Mouse (Mus musculus): ENCODE results near the gene Tac4. TPM values are rescaled to one million over a fixed set of nuclear protein-coding genes. Genes with fewer than 3 reads are reported as not detected.

Gene Tac4
- polyA plus RNA-seq, 1 experiment from 2014 or later: 0.20 TPM

DNA sequence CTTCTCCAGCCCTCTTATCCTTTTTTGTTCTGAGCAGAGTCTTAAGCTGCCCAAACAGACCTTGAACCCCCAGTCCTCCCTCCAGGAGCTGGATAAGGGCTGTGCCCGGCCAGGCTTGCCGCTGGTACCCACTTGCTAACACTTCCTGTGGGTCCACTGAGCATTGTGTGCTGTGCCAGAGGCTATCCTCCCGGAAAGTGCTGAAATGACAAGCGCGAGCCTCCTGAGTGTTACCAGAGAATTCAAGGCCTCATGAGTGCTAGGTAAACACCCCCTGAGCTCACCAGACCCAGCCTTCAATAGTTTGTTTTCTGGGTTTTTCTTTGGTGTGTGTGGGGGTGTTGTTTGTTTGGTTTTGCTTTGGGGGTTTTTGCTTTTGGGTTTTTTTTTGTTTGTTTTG is 33.9 kb upstream of the Tac4 start:
- peaks cover 30% of the 10 kb centered on the region for H3K27me3 ChIP-seq (ENCODE audit: control insufficient read depth, insufficient read depth, low read length)
- no peak for ATAC-seq (ENCODE audit: insufficient number of reproducible peaks, low FRiP score, low TSS enrichment, low read depth)
- peaks cover 17% of the 10 kb centered on the region for H3K4me1 ChIP-seq (ENCODE audit: control insufficient read depth, insufficient read depth, low read length)
- no peak overlapping the region for H3K27ac ChIP-seq (replicated peaks; ENCODE audit: low read depth, low read length)
- no peaks in the 10 kb centered on the region for H3K36me3 ChIP-seq (ENCODE audit: control insufficient read depth, insufficient read depth, low read length)
- H3K9ac ChIP-seq (ENCODE audit: low read length): no peak overlapping the region
- no peaks in the 10 kb centered on the region for H3K9me3 ChIP-seq (ENCODE audit: control insufficient read depth, low read length)
- WGBS: 40% methylated on average over 5 of the region's 5 CpGs
- no peak overlapping the region for H3K4me3 ChIP-seq (ENCODE audit: low read depth, low read length)
- DNase-seq (ENCODE audit: low spot score): no peak
- no peak overlapping the region for H3K4me2 ChIP-seq (ENCODE audit: low read depth, severe bottlenecking)

DNA sequence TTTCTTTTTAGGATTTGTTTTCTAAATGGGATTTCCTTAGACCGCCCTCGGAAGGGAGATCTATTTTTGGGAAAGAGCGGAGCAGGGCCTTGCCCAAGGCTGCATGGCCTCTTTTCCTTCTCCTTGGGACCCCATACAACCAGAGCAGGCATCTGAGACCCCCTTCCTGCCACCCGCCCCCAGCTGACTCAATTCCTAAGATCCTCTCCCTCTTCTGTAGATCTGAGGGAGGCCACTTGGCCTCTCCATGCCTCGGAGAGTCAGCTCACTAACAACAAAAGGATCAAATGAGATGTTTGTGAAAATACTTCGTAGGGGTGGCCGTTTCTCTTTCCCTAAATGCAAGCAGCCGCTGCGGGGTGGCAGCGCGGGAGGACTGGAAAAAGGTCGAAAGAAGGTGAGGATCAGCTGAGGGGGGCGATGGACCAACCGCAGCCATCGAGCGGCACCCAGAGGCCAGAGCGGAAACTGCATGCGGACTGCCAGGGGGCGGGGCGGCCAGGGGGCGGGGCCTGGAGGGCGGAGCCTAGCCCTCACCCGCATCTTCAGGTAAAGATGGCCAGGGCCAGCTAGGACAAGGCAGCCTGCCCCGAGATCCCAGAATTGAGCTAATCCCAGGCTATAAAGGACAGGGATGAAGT is 29.5 kb upstream of the Tac4 start:
- H3K36me3 ChIP-seq (ENCODE audit: control insufficient read depth, insufficient read depth, low read length): no peaks in the 10 kb centered on the region
- DNase-seq (ENCODE audit: low spot score): peak; percentile 91
- no peak overlapping the region; the same call in 1 of the 2 replicates for H3K9ac ChIP-seq (ENCODE audit: low read length)
- H3K4me1 ChIP-seq (ENCODE audit: control insufficient read depth, insufficient read depth, low read length): peaks cover 4% of the 10 kb centered on the region; the same call in 1 of the 2 replicates
- peak overlapping the region; percentile 34; the same call in 1 of the 2 replicates for H3K4me2 ChIP-seq (ENCODE audit: low read depth, severe bottlenecking)
- no peak overlapping the region for H3K4me3 ChIP-seq (ENCODE audit: low read depth, low read length)
- 7% methylated on average over 24 of the region's 24 CpGs for WGBS
- no peaks in the 10 kb centered on the region for H3K9me3 ChIP-seq (ENCODE audit: control insufficient read depth, low read length)
- H3K27ac ChIP-seq (replicated peaks; ENCODE audit: low read depth, low read length): no peak overlapping the region
- H3K27me3 ChIP-seq (ENCODE audit: control insufficient read depth, insufficient read depth, low read length): no peaks in the 10 kb centered on the region; the same call in 1 of the 2 replicates
- 0 out of 2 replicates have a peak, but pooled peaks have one; percentile 36 for ATAC-seq (ENCODE audit: insufficient number of reproducible peaks, low FRiP score, low TSS enrichment, low read depth)

DNA sequence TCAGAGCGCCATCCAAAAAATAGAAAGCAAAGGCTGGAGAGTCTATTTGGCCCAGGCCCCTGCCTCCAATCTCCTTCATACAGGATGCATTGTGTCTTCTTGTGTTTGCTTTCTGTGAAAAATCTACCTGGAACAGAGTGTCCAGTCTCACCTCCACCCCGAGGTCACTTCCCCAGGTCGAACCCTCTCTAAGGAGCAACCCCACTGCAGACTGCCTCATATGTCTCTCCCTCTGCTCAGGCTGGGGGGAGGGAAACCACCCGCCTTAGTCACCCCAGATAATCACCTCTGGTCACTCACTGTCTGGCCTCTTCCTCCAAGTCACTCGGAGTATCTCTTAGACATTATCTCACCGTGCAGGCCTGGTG is 29.0 kb upstream of the Tac4 start:
- Histone ChIP-seq H3K4me1 (ENCODE audit: control insufficient read depth, insufficient read depth, low read length) (peaks cover 4% of the 10 kb centered on the region; the same call in 1 of the 2 replicates), H3K27ac (replicated peaks; ENCODE audit: low read depth, low read length) (no peak overlapping the region), H3K9ac (ENCODE audit: low read length) (no peak overlapping the region; the same call in 1 of the 2 replicates), H3K36me3 (ENCODE audit: control insufficient read depth, insufficient read depth, low read length) (no peaks in the 10 kb centered on the region), H3K4me3 (ENCODE audit: low read depth, low read length) (no peak overlapping the region), H3K27me3 (ENCODE audit: control insufficient read depth, insufficient read depth, low read length) (no peaks in the 10 kb centered on the region), H3K4me2 (ENCODE audit: low read depth, severe bottlenecking) (no peak overlapping the region), H3K9me3 (ENCODE audit: control insufficient read depth, low read length) (no peaks in the 10 kb centered on the region)
- DNase-seq (ENCODE audit: low spot score): no peak
- 36% methylated on average over 6 of the region's 6 CpGs for WGBS
- 0 out of 2 replicates have a peak, but pooled peaks have one; percentile 54 for ATAC-seq (ENCODE audit: insufficient number of reproducible peaks, low FRiP score, low TSS enrichment, low read depth)

DNA sequence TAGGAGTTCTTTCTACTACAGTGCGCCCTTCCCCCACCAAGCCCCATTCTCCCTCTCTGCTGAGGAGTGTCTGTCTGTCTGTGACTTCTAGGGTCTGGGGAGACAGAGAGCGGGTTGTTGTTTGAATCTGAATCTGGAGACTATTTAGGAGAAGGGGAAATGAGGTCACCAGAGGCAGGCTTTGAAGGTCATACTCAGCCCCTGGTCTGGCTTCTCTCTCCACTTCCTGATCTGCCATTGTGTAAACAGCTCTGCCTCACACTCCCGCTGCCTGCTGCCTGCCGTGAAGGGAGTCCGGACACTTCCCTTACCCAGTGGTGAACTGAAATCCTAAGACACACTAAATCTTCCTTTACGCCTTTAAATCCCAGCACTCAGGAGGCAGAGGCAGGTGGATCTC is 22.9 kb upstream of the Tac4 start:
- DNase-seq (ENCODE audit: low spot score) (no peak), ATAC-seq (ENCODE audit: insufficient number of reproducible peaks, low FRiP score, low TSS enrichment, low read depth) (no peak)
- no peak overlapping the region for H3K4me3 ChIP-seq (ENCODE audit: low read depth, low read length)
- peaks cover 4% of the 10 kb centered on the region for H3K4me1 ChIP-seq (ENCODE audit: control insufficient read depth, insufficient read depth, low read length)
- no peaks in the 10 kb centered on the region for H3K36me3 ChIP-seq (ENCODE audit: control insufficient read depth, insufficient read depth, low read length)
- no peak overlapping the region for H3K9ac ChIP-seq (ENCODE audit: low read length)
- H3K27ac ChIP-seq (replicated peaks; ENCODE audit: low read depth, low read length): no peak overlapping the region
- no peaks in the 10 kb centered on the region for H3K27me3 ChIP-seq (ENCODE audit: control insufficient read depth, insufficient read depth, low read length)
- WGBS: 57% methylated on average over 6 of the region's 6 CpGs
- H3K4me2 ChIP-seq (ENCODE audit: low read depth, severe bottlenecking): no peak overlapping the region
- no peaks in the 10 kb centered on the region for H3K9me3 ChIP-seq (ENCODE audit: control insufficient read depth, low read length)

GRCm38 (mm10) chr11:95242653-95243052 is 18.7 kb upstream of the Tac4 start:
- H3K9ac ChIP-seq (ENCODE audit: low read length): no peak overlapping the region
- DNase-seq (ENCODE audit: low spot score): no peak
- no peak for ATAC-seq (ENCODE audit: insufficient number of reproducible peaks, low FRiP score, low TSS enrichment, low read depth)

GRCm38 (mm10) chr11:95245456-95245855 is 15.9 kb upstream of the Tac4 start:
- Histone ChIP-seq H3K4me3 (ENCODE audit: low read depth, low read length) (no peak overlapping the region), H3K4me2 (ENCODE audit: low read depth, severe bottlenecking) (no peak overlapping the region), H3K4me1 (ENCODE audit: control insufficient read depth, insufficient read depth, low read length) (peaks cover 4% of the 10 kb centered on the region), H3K9ac (ENCODE audit: low read length) (no peak overlapping the region), H3K36me3 (ENCODE audit: control insufficient read depth, insufficient read depth, low read length) (no peaks in the 10 kb centered on the region), H3K27me3 (ENCODE audit: control insufficient read depth, insufficient read depth, low read length) (no peaks in the 10 kb centered on the region), H3K27ac (replicated peaks; ENCODE audit: low read depth, low read length) (no peak overlapping the region), H3K9me3 (ENCODE audit: control insufficient read depth, low read length) (no peaks in the 10 kb centered on the region)
- no peak for DNase-seq (ENCODE audit: low spot score)
- WGBS: 67% methylated on average over 7 of the region's 7 CpGs
- ATAC-seq (ENCODE audit: insufficient number of reproducible peaks, low FRiP score, low TSS enrichment, low read depth): no peak

More at GRCm38 (mm10) chr11:95242653-95243052, 18.7 kb upstream of the Tac4 start:
- no peak overlapping the region for H3K27ac ChIP-seq (replicated peaks; ENCODE audit: low read depth, low read length)
- no peak overlapping the region for H3K4me3 ChIP-seq (ENCODE audit: low read depth, low read length)
- H3K9me3 ChIP-seq (ENCODE audit: control insufficient read depth, low read length): no peaks in the 10 kb centered on the region
- no peaks in the 10 kb centered on the region for H3K27me3 ChIP-seq (ENCODE audit: control insufficient read depth, insufficient read depth, low read length)
- H3K4me1 ChIP-seq (ENCODE audit: control insufficient read depth, insufficient read depth, low read length): peaks cover 4% of the 10 kb centered on the region
- H3K36me3 ChIP-seq (ENCODE audit: control insufficient read depth, insufficient read depth, low read length): no peaks in the 10 kb centered on the region
- no peak overlapping the region for H3K4me2 ChIP-seq (ENCODE audit: low read depth, severe bottlenecking)
- 64% methylated on average over 6 of the region's 6 CpGs for WGBS

DNA sequence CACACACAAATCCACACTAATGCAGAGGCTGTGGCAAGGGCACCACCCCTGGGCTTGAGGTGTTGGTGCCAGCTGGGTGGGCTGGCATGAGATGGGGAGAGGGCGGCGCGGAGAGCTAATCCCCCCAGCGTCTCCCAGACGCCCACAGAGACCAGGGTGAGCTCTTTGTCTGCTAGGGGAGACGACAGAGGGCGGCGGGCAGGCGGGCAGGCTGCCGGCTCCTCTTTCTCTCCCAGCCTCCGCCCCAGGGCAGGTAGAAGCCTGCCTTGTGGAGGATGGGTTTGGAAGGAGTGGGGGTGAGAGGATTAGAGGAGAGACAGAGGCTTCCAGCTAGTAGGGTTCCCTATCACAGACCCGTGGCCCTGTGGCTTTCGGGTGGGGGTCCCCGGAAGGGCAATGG is 14.3 kb upstream of the Tac4 start:
- no peak for DNase-seq (ENCODE audit: low spot score)
- Histone ChIP-seq H3K9me3 (ENCODE audit: control insufficient read depth, low read length) (no peaks in the 10 kb centered on the region), H3K4me2 (ENCODE audit: low read depth, severe bottlenecking) (no peak overlapping the region), H3K4me1 (ENCODE audit: control insufficient read depth, insufficient read depth, low read length) (peaks cover 3% of the 10 kb centered on the region), H3K36me3 (ENCODE audit: control insufficient read depth, insufficient read depth, low read length) (no peaks in the 10 kb centered on the region), H3K4me3 (ENCODE audit: low read depth, low read length) (no peak overlapping the region), H3K27ac (replicated peaks; ENCODE audit: low read depth, low read length) (no peak overlapping the region), H3K9ac (ENCODE audit: low read length) (no peak overlapping the region), H3K27me3 (ENCODE audit: control insufficient read depth, insufficient read depth, low read length) (no peaks in the 10 kb centered on the region)
- no peak for ATAC-seq (ENCODE audit: insufficient number of reproducible peaks, low FRiP score, low TSS enrichment, low read depth)
- 55% methylated on average over 14 of the region's 14 CpGs for WGBS

- no peaks in the 10 kb centered on the region for H3K9me3 ChIP-seq (ENCODE audit: control insufficient read depth, low read length)
- H3K27me3 ChIP-seq (ENCODE audit: control insufficient read depth, insufficient read depth, low read length): no peaks in the 10 kb centered on the region
- no peaks in the 10 kb centered on the region for H3K4me1 ChIP-seq (ENCODE audit: control insufficient read depth, insufficient read depth, low read length)
- H3K36me3 ChIP-seq (ENCODE audit: control insufficient read depth, insufficient read depth, low read length): no peaks in the 10 kb centered on the region
- no peak overlapping the region for H3K4me3 ChIP-seq (ENCODE audit: low read depth, low read length)
- no peak overlapping the region for H3K4me2 ChIP-seq (ENCODE audit: low read depth, severe bottlenecking)
- H3K9ac ChIP-seq (ENCODE audit: low read length): no peak overlapping the region
- no peak for DNase-seq (ENCODE audit: low spot score)
- 59% methylated on average over 10 of the region's 10 CpGs for WGBS
- ATAC-seq (ENCODE audit: insufficient number of reproducible peaks, low FRiP score, low TSS enrichment, low read depth): no peak
- no peak overlapping the region for H3K27ac ChIP-seq (replicated peaks; ENCODE audit: low read depth, low read length)
These were observed 11.2 kb upstream of the Tac4 start for GRCm38 (mm10) chr11:95250110-95250509.

DNA sequence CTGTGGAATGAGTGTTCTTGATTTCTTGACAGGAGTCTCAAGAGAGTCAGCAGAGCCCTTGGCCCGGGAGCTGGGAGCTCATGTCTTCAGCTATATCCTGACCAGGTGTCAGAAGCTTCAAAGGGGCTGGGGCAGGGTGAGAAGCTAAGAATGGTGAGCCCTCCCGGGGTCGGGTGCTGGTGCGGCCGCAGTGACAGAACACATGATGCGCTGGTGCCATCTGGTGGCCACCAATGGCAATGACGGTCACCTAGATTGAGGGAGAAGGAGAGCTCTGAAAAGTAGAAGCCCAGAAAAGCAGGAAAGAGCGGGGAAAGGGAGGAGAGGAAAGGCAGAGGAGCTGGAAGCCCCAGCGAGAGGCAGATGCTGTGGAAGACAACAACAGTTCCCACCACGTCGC is 10.0 kb upstream of the Tac4 start:
- ATAC-seq (ENCODE audit: insufficient number of reproducible peaks, low FRiP score, low TSS enrichment, low read depth) (no peak), DNase-seq (ENCODE audit: low spot score) (peak; percentile 90)
- WGBS: 5% methylated on average over 11 of the region's 11 CpGs
- Histone ChIP-seq H3K27me3 (ENCODE audit: control insufficient read depth, insufficient read depth, low read length) (no peaks in the 10 kb centered on the region), H3K9me3 (ENCODE audit: control insufficient read depth, low read length) (no peaks in the 10 kb centered on the region), H3K27ac (replicated peaks; ENCODE audit: low read depth, low read length) (no peak overlapping the region), H3K36me3 (ENCODE audit: control insufficient read depth, insufficient read depth, low read length) (no peaks in the 10 kb centered on the region), H3K4me3 (ENCODE audit: low read depth, low read length) (no peak overlapping the region), H3K9ac (ENCODE audit: low read length) (no peak overlapping the region), H3K4me1 (ENCODE audit: control insufficient read depth, insufficient read depth, low read length) (no peaks in the 10 kb centered on the region), H3K4me2 (ENCODE audit: low read depth, severe bottlenecking) (no peak overlapping the region)

All from limb, embryonic 11.5 days (tissue).